ENCODE assay signal across 10 mouse cellular contexts in the genomic region with DNA sequence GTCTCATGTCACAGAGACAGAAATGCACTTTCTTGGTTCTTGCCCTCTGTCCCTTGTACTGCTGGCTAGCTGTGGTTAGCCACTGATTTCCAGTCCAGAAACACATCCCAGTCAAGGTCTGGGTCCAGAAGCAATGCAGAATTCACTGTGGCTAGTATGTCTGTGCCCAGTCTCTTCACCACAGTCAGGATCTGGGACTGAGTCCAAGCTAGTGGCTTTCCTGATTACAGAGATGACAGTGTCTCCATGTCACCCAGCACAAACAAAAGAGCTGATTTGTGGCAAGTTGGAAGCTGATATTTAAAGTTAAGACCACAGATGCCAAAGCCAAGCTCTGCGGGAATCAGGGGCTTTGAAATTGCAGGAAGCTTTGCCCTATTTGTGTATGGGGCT. TPM values are rescaled to one million over a fixed set of nuclear protein-coding genes. Genes with fewer than 3 reads are reported as not detected.
A peak's percentile ranks its signal among the peaks of the same experiment; 100 is the strongest.
DNase-seq lines count a peak whose midpoint lies in the region; ATAC-seq lines count a peak whose summit lies in the region.
"Had no signal": no experiment of that assay in that cellular context is flagged by ENCODE, and none has a peak within 500 bp of the region (broad histone marks: within the 10 kb centered on the region; RNA-seq: fewer than 3 reads in every experiment).

No protein-coding gene starts in this region.

- ATAC-seq in forebrain, embryonic 13.5 days: peak; percentile 78
- ATAC-seq in heart, embryonic 16.5 days (replicated peaks; ENCODE audit: extremely low read depth, insufficient read depth, low FRiP score): peak; percentile 84
- peak; percentile 83; the same call in 1 of the 2 replicates for ATAC-seq in lung, embryonic 16.5 days (ENCODE audit: low read depth)
- no peak for ATAC-seq in erythroid progenitor cell, adult 5-6 weeks (replicated peaks; ENCODE audit: low FRiP score, poor library complexity, severe bottlenecking)

- no peak overlapping the region for H3K9ac ChIP-seq in forebrain, embryonic 13.5 days
- no peak overlapping the region for H3K9ac ChIP-seq in heart, embryonic 16.5 days (ENCODE audit: low read length)
- H3K9ac ChIP-seq in lung, embryonic 16.5 days (ENCODE audit: low read length): no peak overlapping the region
- H3K9ac ChIP-seq: embryonic facial prominence, embryonic 12.5 days had no signal

- peaks cover 40% of the 10 kb centered on the region for H3K4me1 ChIP-seq in forebrain, embryonic 13.5 days
- peaks cover 16% of the 10 kb centered on the region for H3K4me1 ChIP-seq in forebrain, embryonic 10.5 days
- H3K4me1 ChIP-seq in heart, embryonic 16.5 days (ENCODE audit: control insufficient read depth, insufficient read depth, low read length): peaks cover 22% of the 10 kb centered on the region
- H3K4me1 ChIP-seq in lung, embryonic 16.5 days (replicated peaks; ENCODE audit: control insufficient read depth, insufficient read depth, low read length): peaks cover 6% of the 10 kb centered on the region
- H3K4me1 ChIP-seq: embryonic facial prominence, embryonic 12.5 days had no signal

- H3K27ac ChIP-seq in forebrain, embryonic 13.5 days: peak overlapping the region; percentile 95
- H3K27ac ChIP-seq in forebrain, embryonic 10.5 days: no peak overlapping the region
- peak overlapping the region; percentile 53; the same call in 1 of the 2 replicates for H3K27ac ChIP-seq in heart, embryonic 16.5 days (ENCODE audit: low read length)
- peak overlapping the region; percentile 34; the same call in 1 of the 2 replicates for H3K27ac ChIP-seq in lung, embryonic 16.5 days (ENCODE audit: low read length)
- H3K27ac ChIP-seq: embryonic facial prominence, embryonic 12.5 days had no signal

- 0 out of 2 replicates have a peak overlapping the region, but pooled peaks have one; percentile 8 for H3K4me2 ChIP-seq in forebrain, embryonic 13.5 days
- no peak overlapping the region for H3K4me2 ChIP-seq in heart, embryonic 16.5 days (ENCODE audit: low read depth, low read length)
- H3K4me2 ChIP-seq in lung, embryonic 16.5 days (ENCODE audit: low read depth, low read length): no peak overlapping the region
- H3K4me2 ChIP-seq: embryonic facial prominence, embryonic 12.5 days had no signal

- no peak overlapping the region for H3K4me3 ChIP-seq in forebrain, embryonic 13.5 days
- H3K4me3 ChIP-seq in forebrain, embryonic 10.5 days: no peak overlapping the region
- H3K4me3 ChIP-seq in heart, embryonic 16.5 days (ENCODE audit: low read length): no peak overlapping the region
- H3K4me3 ChIP-seq in lung, embryonic 16.5 days (ENCODE audit: low read length): no peak overlapping the region
- H3K4me3 ChIP-seq: embryonic facial prominence, embryonic 12.5 days had no signal

- H3K27me3 ChIP-seq in forebrain, embryonic 13.5 days: no peaks in the 10 kb centered on the region
- no peaks in the 10 kb centered on the region for H3K27me3 ChIP-seq in forebrain, embryonic 10.5 days (ENCODE audit: poor library complexity, severe bottlenecking)
- no peaks in the 10 kb centered on the region for H3K27me3 ChIP-seq in heart, embryonic 16.5 days (ENCODE audit: control insufficient read depth, insufficient read depth, low read length)
- no peaks in the 10 kb centered on the region for H3K27me3 ChIP-seq in lung, embryonic 16.5 days (ENCODE audit: control insufficient read depth, insufficient read depth, low read depth, low read length)
- H3K27me3 ChIP-seq: embryonic facial prominence, embryonic 12.5 days had no signal

- no peaks in the 10 kb centered on the region; the same call in 1 of the 2 replicates for H3K9me3 ChIP-seq in forebrain, embryonic 13.5 days (replicated peaks)
- H3K9me3 ChIP-seq in forebrain, embryonic 10.5 days: no peaks in the 10 kb centered on the region
- H3K9me3 ChIP-seq in heart, embryonic 16.5 days (replicated peaks; ENCODE audit: control insufficient read depth, low read length): no peaks in the 10 kb centered on the region
- H3K9me3 ChIP-seq in lung, embryonic 16.5 days (ENCODE audit: control insufficient read depth, low read length): no peaks in the 10 kb centered on the region
- H3K9me3 ChIP-seq: embryonic facial prominence, embryonic 12.5 days had no signal

- 22% methylated on average over 1 of the region's 1 CpGs for WGBS in forebrain, embryonic 13.5 days
- WGBS in forebrain, embryonic 10.5 days: 72% methylated on average over 1 of the region's 1 CpGs
- 11% methylated on average over 1 of the region's 1 CpGs for WGBS in heart, embryonic 16.5 days
- WGBS in lung, embryonic 16.5 days: 17% methylated on average over 1 of the region's 1 CpGs

- H3K36me3 ChIP-seq in forebrain, embryonic 13.5 days (ENCODE audit: poor library complexity, severe bottlenecking): peaks cover 4% of the 10 kb centered on the region; the same call in 1 of the 2 replicates
- no peaks in the 10 kb centered on the region for H3K36me3 ChIP-seq in forebrain, embryonic 10.5 days (replicated peaks)
- H3K36me3 ChIP-seq in heart, embryonic 16.5 days (ENCODE audit: control insufficient read depth, insufficient read depth): no peaks in the 10 kb centered on the region
- H3K36me3 ChIP-seq in lung, embryonic 16.5 days (ENCODE audit: control insufficient read depth, insufficient read depth, low read length): no peaks in the 10 kb centered on the region
- H3K36me3 ChIP-seq: embryonic facial prominence, embryonic 12.5 days had no signal

- DNase-seq in forebrain, embryonic 10.5 days (ENCODE audit: extremely low spot score, low spot score): no peak
- peak; percentile 53 for DNase-seq in cerebellum, adult 11-12 months
- DNase-seq in thymus, postnatal 14 days: no peak
- DNase-seq in urinary bladder, postnatal 4 days (ENCODE audit: low spot score in 2 of 2): no peak

RNA-seq across cellular contexts. Expression of gene Gucy1b2, which starts 39.4 kb away (rescaled TPM):
- 4.6 and 5.1 TPM in 2 replicates for polyA plus RNA-seq in forebrain, embryonic 13.5 days (2015; fragmentation: Nextera tagmentation; extraction: Ambion mirVana)
- 0.06 TPM in 1 of 2 replicates, not detected in the other for polyA plus RNA-seq in forebrain, embryonic 10.5 days (2016; fragmentation: Nextera tagmentation; extraction: Ambion mirVana)
- polyA plus RNA-seq in heart, embryonic 16.5 days (2015; fragmentation: Nextera tagmentation; extraction: Ambion mirVana): 0.05 and 0.17 TPM in 2 replicates
- 0.13 and 0.31 TPM in 2 replicates for polyA plus RNA-seq in lung, embryonic 16.5 days (2015; fragmentation: Nextera tagmentation; extraction: Ambion mirVana)
- total RNA-seq in erythroid progenitor cell, adult 5-6 weeks (2015; ENCODE audit: low replicate concordance): not detected in 2 replicates
- total RNA-seq in erythroid progenitor cell, adult 5-6 weeks (2017; ENCODE audit: low replicate concordance): not detected in 2 replicates
- polyA plus RNA-seq: liver, embryonic 16.5 days had no signal
